Mouse (Mus musculus) embryonic facial prominence, embryonic 13.5 days (tissue): Measurements from ENCODE around the gene Ypel5. TPM values are rescaled to one million over a fixed set of nuclear protein-coding genes. Genes with fewer than 3 reads are reported as not detected.
A peak's percentile ranks its signal among the peaks of the same experiment; 100 is the strongest.

Experiments
- ATAC-seq: fragments of 200-750 bp; cut with Nextera tagmentation; 2 replicates; pipeline ENCODE4 v1.8.0; 2017; ENCODE audit warnings: low read depth; ENCODE audit not compliant: insufficient number of reproducible peaks, insufficient read depth, low FRiP score, low TSS enrichment
- H3K27ac ChIP-seq: fragments of 300-500 bp; sonication (generic); 2 replicates; pipeline ENCODE4 v1.5.1; 2015; ENCODE audit warnings: moderate library complexity, mild to moderate bottlenecking, inconsistent platforms
- H3K27me3 ChIP-seq: fragments of 300-500 bp; sonication (generic); 2 replicates; pipeline ENCODE4 v1.6.1; 2015; ENCODE audit warnings: mild to moderate bottlenecking, inconsistent platforms
- H3K36me3 ChIP-seq: fragments of 300-500 bp; sonication (generic); 2 replicates; pipeline ENCODE4 v1.6.1; 2015; ENCODE audit warnings: mild to moderate bottlenecking, inconsistent platforms
- H3K4me1 ChIP-seq: fragments of 300-500 bp; sonication (generic); 2 replicates; pipeline ENCODE4 v1.6.1; 2015; ENCODE audit warnings: inconsistent platforms
- H3K4me2 ChIP-seq: fragments of 300-500 bp; sonication (generic); 2 replicates; pipeline ENCODE4 v1.6.1; 2015; ENCODE audit warnings: moderate library complexity, mild to moderate bottlenecking, inconsistent platforms
- H3K4me3 ChIP-seq: fragments of 300-500 bp; sonication (generic); 2 replicates; pipeline ENCODE4 v1.5.1; 2015; ENCODE audit warnings: mild to moderate bottlenecking, inconsistent platforms
- H3K9ac ChIP-seq: fragments of 300-500 bp; sonication (generic); 2 replicates; pipeline ENCODE4 v1.6.1; 2015; ENCODE audit warnings: mild to moderate bottlenecking, inconsistent platforms
- H3K9me3 ChIP-seq: fragments of 300-500 bp; sonication (generic); 2 replicates; pipeline ENCODE4 v1.6.1; 2016; ENCODE audit warnings: inconsistent platforms
- WGBS: fragments of 180-500 bp; shearing (Covaris S2); methylation state at CpG from one replicate; pipeline ENCODE4 v1.1.7; 2015; ENCODE audit warnings: mixed read lengths; 5-methylcytosine and 5-hydroxymethylcytosine counted together
- polyA plus RNA-seq: library from polyadenylated mRNA; unstranded; fragments of >200 nt; fragmentation: Nextera tagmentation; extraction: Ambion mirVana; gene quantifications from 2 replicates; pipeline ENCODE4 v1.2.1, GENCODE M21; 2015

The Ypel5 gene
- polyA plus RNA-seq, 1 experiment from 2014 or later: 48.1 TPM

GRCm38 (mm10) chr17:72845521-72845920, 9.3 kb downstream of the Ypel5 start:
- H3K9ac ChIP-seq: no peak overlapping the region

DNA sequence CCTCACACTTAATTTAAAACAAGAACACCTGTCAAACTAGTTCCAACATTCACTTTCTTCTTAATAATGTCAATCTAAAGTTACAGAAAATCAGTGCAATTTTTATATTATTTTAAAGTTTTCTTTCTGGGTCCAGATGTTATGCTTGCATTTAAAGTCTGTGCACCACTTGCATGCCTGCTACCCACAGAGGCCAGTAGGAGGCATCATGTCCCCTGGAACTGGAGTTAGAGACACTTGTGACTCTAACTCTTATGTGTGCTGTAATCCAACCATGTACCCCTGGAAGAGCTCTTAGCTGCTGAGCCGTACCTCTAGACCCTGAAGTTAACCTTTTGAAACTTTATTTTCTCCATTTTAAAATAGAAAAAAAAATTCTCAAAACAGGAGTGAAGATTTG, 19.0 kb downstream of the Ypel5 start:
- Histone ChIP-seq H3K4me2 (no peak overlapping the region), H3K9ac (no peak overlapping the region), H3K9me3 (no peaks in the 10 kb centered on the region), H3K27ac (no peak overlapping the region), H3K36me3 (peaks cover 6% of the 10 kb centered on the region; the same call in 1 of the 2 replicates), H3K27me3 (no peaks in the 10 kb centered on the region), H3K4me3 (no peak overlapping the region), H3K4me1 (no peaks in the 10 kb centered on the region)
- no peak for ATAC-seq
- 76% methylated on average over 1 of the region's 1 CpGs for WGBS

More at GRCm38 (mm10) chr17:72845521-72845920, 9.3 kb downstream of the Ypel5 start:
- Histone ChIP-seq H3K4me1 (no peaks in the 10 kb centered on the region), H3K27me3 (no peaks in the 10 kb centered on the region), H3K36me3 (peaks cover 11% of the 10 kb centered on the region), H3K9me3 (no peaks in the 10 kb centered on the region), H3K4me3 (no peak overlapping the region), H3K4me2 (no peak overlapping the region), H3K27ac (no peak overlapping the region)
- no peak for ATAC-seq

GRCm38 (mm10) chr17:72857677-72858633, 21.7 kb downstream of the Ypel5 start:
- Histone ChIP-seq H3K9ac (no peak overlapping the region), H3K27me3 (no peaks in the 10 kb centered on the region), H3K36me3 (no peaks in the 10 kb centered on the region; the same call in 1 of the 2 replicates), H3K4me1 (no peaks in the 10 kb centered on the region), H3K9me3 (no peaks in the 10 kb centered on the region), H3K4me3 (no peak overlapping the region), H3K27ac (no peak overlapping the region), H3K4me2 (no peak overlapping the region)
- WGBS: 55% methylated on average over 13 of the region's 13 CpGs
- ATAC-seq: no peak

DNA sequence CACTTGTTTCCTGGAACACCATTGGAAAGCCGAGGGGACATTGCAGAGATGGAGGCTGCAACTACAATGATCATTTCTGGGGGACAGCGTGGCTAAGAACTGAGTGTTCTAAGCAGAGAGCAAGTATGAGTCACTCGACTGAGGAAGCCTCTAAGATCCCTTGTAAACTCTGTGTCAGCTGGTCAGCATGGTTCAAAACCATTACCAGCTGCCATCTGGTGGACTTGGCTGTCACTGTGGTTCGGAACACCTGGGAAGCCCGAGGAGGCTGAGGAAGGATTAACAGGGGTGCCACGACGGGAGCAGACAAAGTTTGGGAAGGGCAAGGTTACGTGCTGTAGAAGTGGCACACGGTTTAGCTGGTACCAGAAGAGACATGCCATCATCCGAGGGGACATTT, 27.0 kb downstream of the Ypel5 start:
- no peak overlapping the region for H3K27ac ChIP-seq
- no peak overlapping the region for H3K9ac ChIP-seq
- H3K4me3 ChIP-seq: no peak overlapping the region
- ATAC-seq: no peak
- 80% methylated on average over 10 of the region's 10 CpGs for WGBS
- no peaks in the 10 kb centered on the region for H3K36me3 ChIP-seq
- H3K27me3 ChIP-seq: no peaks in the 10 kb centered on the region
- H3K4me1 ChIP-seq: no peaks in the 10 kb centered on the region
- H3K9me3 ChIP-seq: no peaks in the 10 kb centered on the region
- no peak overlapping the region for H3K4me2 ChIP-seq

DNA sequence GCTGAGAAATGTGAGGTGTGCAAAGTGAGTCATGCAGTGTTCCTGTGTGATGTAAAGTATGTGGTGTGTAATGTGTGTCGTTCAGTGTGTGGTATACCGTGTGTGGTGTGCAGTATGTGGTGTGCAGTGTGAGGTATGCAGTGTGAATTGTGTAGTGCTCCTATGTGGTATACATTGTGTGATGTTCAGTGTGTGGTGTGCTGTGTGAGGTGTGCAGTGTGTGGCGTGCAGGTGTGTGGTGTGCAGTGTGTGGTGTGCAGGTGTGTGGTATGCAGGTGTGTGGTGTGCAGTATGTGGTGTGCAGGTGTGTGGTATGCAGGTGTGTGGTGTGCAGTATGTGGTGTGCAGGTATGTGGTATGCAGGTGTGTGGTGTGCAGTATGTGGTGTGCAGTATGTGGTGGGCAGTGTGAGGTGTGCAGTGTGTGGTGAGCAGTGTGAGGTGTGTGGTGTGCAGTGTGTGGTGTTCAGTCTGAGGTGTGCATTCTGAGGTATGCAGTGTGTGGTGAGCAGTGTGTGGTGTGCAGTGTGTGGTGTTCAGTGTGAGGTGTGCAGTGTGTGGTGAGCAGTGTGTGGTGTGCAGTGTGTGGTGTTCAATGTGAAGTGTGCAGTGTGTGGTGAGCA, 30.5 kb downstream of the Ypel5 start:
- H3K36me3 ChIP-seq: no peaks in the 10 kb centered on the region
- no peak overlapping the region for H3K4me3 ChIP-seq
- H3K9ac ChIP-seq: no peak overlapping the region
- no peaks in the 10 kb centered on the region for H3K27me3 ChIP-seq
- 83% methylated on average over 3 of the region's 3 CpGs for WGBS
- H3K4me2 ChIP-seq: no peak overlapping the region
- ATAC-seq: 0 out of 2 replicates have a peak, but pooled peaks have one; percentile 57
- no peak overlapping the region for H3K27ac ChIP-seq
- H3K9me3 ChIP-seq: no peaks in the 10 kb centered on the region
- no peaks in the 10 kb centered on the region for H3K4me1 ChIP-seq

- Histone ChIP-seq H3K9ac (no peak overlapping the region), H3K4me3 (no peak overlapping the region), H3K36me3 (no peaks in the 10 kb centered on the region), H3K4me2 (no peak overlapping the region), H3K27ac (no peak overlapping the region), H3K27me3 (no peaks in the 10 kb centered on the region), H3K4me1 (no peaks in the 10 kb centered on the region), H3K9me3 (no peaks in the 10 kb centered on the region)
- 90% methylated on average over 2 of the region's 2 CpGs for WGBS
- ATAC-seq: no peak
Measured at GRCm38 (mm10) chr17:72868181-72868580, 31.9 kb downstream of the Ypel5 start.

DNA sequence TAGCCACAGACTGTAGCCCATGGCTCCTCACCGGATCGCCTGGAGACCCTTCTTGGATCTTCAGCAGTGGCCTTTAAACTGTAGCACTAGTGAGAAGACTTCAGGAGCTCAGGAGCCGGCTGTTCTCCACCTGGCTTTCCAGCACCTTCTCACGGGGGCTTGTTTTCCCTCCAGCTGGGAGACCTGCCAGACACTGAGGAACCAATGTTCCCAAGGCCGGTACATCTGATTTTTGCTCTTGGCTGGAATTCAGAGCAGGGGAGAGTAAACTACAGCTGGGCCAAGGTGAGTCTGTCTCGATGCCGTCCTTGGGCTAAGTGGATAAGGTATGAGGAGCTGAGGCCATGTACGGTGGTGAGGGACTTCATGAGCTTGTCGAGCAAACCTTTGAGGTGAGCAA, 42.7 kb downstream of the Ypel5 start:
- H3K4me1 ChIP-seq: no peaks in the 10 kb centered on the region
- H3K4me2 ChIP-seq: no peak overlapping the region
- WGBS: 90% methylated on average over 9 of the region's 9 CpGs
- H3K36me3 ChIP-seq: no peaks in the 10 kb centered on the region
- no peaks in the 10 kb centered on the region for H3K9me3 ChIP-seq
- H3K27ac ChIP-seq: no peak overlapping the region
- no peaks in the 10 kb centered on the region for H3K27me3 ChIP-seq
- ATAC-seq: no peak
- H3K9ac ChIP-seq: no peak overlapping the region
- H3K4me3 ChIP-seq: no peak overlapping the region

DNA sequence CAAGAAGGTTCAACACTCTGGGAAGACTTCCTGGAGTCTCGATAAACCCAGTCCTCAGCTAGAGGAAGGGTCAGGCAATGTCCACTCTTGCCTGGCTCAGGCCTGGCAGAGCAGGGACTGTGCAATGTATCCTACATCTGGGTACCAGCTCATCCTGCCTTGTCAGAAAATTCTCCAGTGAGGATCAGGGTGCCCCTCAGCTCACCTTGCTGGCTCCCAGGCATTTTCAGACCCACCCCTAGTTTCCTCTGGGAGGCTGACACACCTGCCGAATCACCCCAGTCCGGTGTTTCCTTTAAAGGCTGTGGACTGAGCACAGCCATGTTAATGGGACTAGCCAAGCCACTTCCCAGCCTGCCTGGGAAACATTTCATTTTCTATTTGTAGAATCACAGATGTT, 43.9 kb downstream of the Ypel5 start:
- no peaks in the 10 kb centered on the region for H3K9me3 ChIP-seq
- no peaks in the 10 kb centered on the region for H3K27me3 ChIP-seq
- no peaks in the 10 kb centered on the region for H3K36me3 ChIP-seq
- H3K4me2 ChIP-seq: no peak overlapping the region
- ATAC-seq: no peak
- H3K9ac ChIP-seq: no peak overlapping the region
- 68% methylated on average over 3 of the region's 3 CpGs for WGBS
- no peaks in the 10 kb centered on the region for H3K4me1 ChIP-seq
- H3K4me3 ChIP-seq: no peak overlapping the region
- H3K27ac ChIP-seq: no peak overlapping the region

DNA sequence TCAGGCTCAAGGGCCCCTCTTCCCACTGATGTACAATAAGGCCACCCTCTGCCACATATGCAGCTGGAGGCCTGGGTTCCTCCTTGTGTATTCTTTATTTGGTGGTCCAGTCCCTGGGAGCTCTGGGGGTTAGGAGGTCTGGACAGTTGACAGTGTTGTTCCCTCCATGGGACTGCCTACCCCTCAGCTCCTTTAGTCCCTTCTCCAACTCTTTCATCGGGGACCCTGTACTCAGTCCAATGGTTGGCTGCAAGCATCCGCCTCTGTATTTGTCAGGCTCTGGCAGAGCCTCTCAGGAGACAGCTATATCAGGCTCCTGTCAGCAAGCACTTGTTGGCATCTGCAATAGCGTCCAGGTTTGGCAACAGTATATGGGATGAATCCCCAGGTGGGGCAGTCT, 44.8 kb downstream of the Ypel5 start:
- Histone ChIP-seq H3K4me3 (no peak overlapping the region), H3K9ac (no peak overlapping the region), H3K4me1 (no peaks in the 10 kb centered on the region), H3K27me3 (no peaks in the 10 kb centered on the region), H3K36me3 (no peaks in the 10 kb centered on the region), H3K4me2 (no peak overlapping the region), H3K9me3 (no peaks in the 10 kb centered on the region), H3K27ac (no peak overlapping the region)
- ATAC-seq: no peak
- 71% methylated on average over 3 of the region's 3 CpGs for WGBS

- no peak overlapping the region for H3K4me3 ChIP-seq
- WGBS: 53% methylated on average over 1 of the region's 1 CpGs
- H3K4me1 ChIP-seq: no peaks in the 10 kb centered on the region
- no peak overlapping the region for H3K9ac ChIP-seq
- no peak for ATAC-seq
- H3K4me2 ChIP-seq: no peak overlapping the region
- H3K36me3 ChIP-seq: no peaks in the 10 kb centered on the region
- no peak overlapping the region for H3K27ac ChIP-seq
- no peaks in the 10 kb centered on the region for H3K9me3 ChIP-seq
- no peaks in the 10 kb centered on the region for H3K27me3 ChIP-seq
Measured at GRCm38 (mm10) chr17:72881804-72882203, 45.6 kb downstream of the Ypel5 start.

GRCm38 (mm10) chr17:72889556-72890397, 53.5 kb downstream of the Ypel5 start:
- Histone ChIP-seq H3K27me3 (peaks cover 5% of the 10 kb centered on the region; the same call in 1 of the 2 replicates), H3K9me3 (no peaks in the 10 kb centered on the region), H3K27ac (no peak overlapping the region), H3K9ac (no peak overlapping the region), H3K36me3 (no peaks in the 10 kb centered on the region), H3K4me2 (no peak overlapping the region), H3K4me3 (no peak overlapping the region), H3K4me1 (no peaks in the 10 kb centered on the region)
- no peak for ATAC-seq
- WGBS: 12% methylated on average over 20 of the region's 20 CpGs
